Mouse (Mus musculus): ENCODE data around the gene Gm20821. TPM values are rescaled to one million over a fixed set of nuclear protein-coding genes. Genes with fewer than 3 reads are reported as not detected.

Gene Gm20821
- polyA plus RNA-seq (2014; fragmentation: Illumina TruSeq; extraction: RNeasy Lipid Tissue Mini Kit (QIAGEN cat#74804); ENCODE audit: low replicate concordance): not detected

GRCm38 (mm10) chrY:9781504-9781903, at the start of gene Gm20821:
Gm20821 (plus strand) TSS chrY:9781804.

